Mouse (Mus musculus) frontal cortex, postnatal 10 days (tissue): Measurements from ENCODE around the gene Sema3a.

Experiments
- DNase-seq, 2 experiments: peaks; one replicate each; pipeline ENCODE4 v3.0.0; 2022; ENCODE audit warnings: low spot score in 2 of 2, mixed read lengths in 1 of 2

The Sema3a gene

DNA sequence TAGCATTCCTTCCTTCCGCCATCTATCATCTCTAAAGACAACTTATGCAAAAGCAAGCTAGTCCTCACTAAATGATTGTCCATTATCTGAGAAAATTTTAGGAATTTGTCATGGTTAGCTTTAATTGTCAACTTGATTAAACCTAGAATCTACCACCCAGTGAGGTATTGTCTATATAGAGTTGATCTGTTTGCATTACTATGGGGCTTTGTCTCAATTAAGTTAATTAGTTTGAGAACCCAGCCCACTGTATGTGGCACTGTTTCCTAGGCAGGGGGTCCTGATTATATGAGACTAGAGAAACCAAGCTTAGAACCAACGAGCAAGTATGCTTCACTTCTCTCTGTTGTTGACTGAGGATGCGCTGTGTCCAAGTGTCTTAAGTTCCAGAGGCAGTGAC is 194.9 kb downstream of the Sema3a start:
- DNase-seq: no peak

DNA sequence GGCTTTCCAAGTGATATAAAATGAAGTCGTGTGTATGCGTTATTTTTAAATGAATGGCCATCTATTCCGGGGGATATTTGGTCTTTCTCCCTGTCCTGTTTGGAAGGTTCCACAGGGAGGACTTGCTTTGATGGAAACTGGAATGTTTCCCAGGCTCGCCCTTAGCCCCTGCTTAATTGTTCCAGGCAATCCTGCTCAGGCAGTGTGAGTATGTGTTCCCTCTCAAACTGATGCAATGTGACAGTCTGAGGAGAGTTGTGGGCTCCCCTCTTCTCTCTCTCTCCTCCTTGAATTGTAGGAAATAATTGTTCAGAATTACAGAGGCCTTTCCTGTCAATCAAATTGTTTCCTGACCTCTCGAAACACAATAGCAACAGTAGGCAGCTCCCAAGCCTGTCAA is 202.1 kb downstream of the Sema3a start:
- no peak for DNase-seq

DNA sequence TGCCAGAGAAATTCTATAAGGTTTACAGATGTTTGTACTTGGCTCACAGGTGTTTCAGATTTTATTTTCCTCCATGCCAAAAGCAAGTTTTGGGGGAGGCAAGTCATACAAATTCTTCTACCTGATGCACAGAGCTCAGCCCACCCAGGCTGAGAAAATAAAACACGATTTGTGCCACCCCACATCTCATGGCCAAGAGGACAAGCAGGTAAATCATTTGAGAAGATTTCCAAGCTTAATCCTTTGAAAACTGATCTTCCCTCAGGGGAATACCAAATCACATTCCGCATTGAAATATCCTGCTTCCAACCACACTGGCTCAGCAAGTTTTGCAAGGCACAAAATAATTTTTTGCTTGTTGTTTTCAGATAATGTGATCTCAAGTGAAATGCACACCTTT is 206.2 kb downstream of the Sema3a start:
- DNase-seq: no peak

- no peak for DNase-seq
Observed at GRCm38 (mm10) chr5:13337665-13338064, 212.5 kb downstream of the Sema3a start.

- DNase-seq: no peak
Observed at GRCm38 (mm10) chr5:13347068-13347467, 221.9 kb downstream of the Sema3a start.

- DNase-seq: no peak
Observed at GRCm38 (mm10) chr5:13351611-13352010, 226.4 kb downstream of the Sema3a start.

- no peak for DNase-seq
Observed at GRCm38 (mm10) chr5:13352995-13353394, 227.8 kb downstream of the Sema3a start.

- no peak for DNase-seq
Observed at GRCm38 (mm10) chr5:13353539-13353938, 228.3 kb downstream of the Sema3a start.

GRCm38 (mm10) chr5:13354913-13355312 is 229.7 kb downstream of the Sema3a start:
- no peak for DNase-seq

DNA sequence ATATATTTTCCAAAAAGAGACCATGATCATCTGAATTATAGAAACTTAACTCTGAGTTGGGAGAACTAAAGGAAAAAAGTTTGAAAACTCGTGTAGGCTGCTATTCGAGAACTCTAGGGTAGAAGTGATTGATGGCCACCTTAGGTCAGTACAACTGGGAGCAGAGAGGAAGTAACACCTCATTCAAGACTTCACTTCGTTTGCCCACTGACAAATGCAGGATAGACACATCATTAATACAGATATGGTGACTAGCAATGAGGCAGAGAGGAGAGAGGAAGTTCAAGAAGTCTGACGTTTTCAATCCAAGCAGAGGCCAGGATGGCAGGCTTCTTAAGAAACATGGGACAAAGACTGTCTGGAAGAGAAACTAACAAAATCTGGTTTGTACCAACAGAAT is 233.6 kb downstream of the Sema3a start:
- DNase-seq: no peak

DNA sequence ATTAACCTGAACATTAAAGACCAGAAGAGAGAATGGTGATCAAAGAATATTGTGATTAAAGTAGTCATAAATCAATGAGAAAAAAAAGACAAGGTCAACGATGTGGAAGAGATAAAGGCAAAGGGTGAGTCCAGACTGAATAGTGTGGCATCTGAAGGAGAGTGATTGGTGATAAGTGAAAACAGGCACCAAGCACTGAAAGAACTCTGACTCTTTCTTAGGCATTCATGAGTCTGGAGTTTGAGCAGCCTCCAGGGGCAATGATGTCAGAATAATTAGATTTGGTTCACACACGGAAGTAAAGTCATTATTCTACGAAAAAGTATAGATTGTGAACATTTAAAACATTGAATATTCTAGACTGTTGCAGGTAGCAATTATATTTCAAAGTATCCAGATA is 235.5 kb downstream of the Sema3a start:
- DNase-seq: no peak

- no peak for DNase-seq
Observed at GRCm38 (mm10) chr5:13365108-13365507, 239.9 kb downstream of the Sema3a start.

GRCm38 (mm10) chr5:13379223-13379622 is 254.0 kb downstream of the Sema3a start:
- no peak for DNase-seq

GRCm38 (mm10) chr5:13384047-13384446 is 258.8 kb downstream of the Sema3a start:
- no peak for DNase-seq

- no peak for DNase-seq
Observed at GRCm38 (mm10) chr5:13384714-13385113, 259.5 kb downstream of the Sema3a start.

DNA sequence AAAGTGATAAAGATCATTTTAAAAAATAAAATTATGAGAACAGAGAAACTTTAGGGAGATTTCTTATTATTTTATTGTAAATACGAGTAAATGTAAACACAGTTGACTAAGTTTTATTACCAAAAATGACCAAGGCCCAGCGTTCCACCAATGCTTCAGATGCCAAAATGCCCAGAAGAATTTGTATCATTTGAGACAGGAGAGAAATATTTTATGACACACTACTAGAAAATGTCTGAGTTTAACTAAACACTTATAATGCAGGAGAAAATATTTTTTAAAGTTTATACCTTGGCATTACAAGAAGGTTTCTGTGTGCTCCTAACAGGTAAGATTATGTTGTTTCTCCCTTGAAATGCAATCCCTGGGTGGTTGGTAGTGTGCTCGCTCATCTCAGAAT is 261.4 kb downstream of the Sema3a start:
- DNase-seq: no peak

DNA sequence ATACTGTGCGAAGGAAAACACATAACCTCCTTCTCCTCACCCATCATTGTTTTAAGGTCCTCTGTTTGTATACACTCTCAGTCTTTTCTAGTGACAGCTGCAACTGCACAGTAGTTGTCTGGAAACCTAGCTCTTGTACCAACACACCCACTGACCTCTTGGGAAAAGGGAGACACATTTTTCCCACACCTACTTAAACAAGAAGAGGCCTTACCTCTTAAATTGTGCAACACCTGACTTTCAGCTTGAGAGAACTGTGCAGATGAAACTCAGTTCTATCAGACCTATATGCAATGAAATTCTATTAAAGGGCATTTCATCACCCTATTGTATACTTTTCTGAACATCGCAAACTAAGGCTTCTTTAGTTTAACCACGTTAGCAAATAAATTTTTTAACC is 262.5 kb downstream of the Sema3a start:
- no peak for DNase-seq

DNA sequence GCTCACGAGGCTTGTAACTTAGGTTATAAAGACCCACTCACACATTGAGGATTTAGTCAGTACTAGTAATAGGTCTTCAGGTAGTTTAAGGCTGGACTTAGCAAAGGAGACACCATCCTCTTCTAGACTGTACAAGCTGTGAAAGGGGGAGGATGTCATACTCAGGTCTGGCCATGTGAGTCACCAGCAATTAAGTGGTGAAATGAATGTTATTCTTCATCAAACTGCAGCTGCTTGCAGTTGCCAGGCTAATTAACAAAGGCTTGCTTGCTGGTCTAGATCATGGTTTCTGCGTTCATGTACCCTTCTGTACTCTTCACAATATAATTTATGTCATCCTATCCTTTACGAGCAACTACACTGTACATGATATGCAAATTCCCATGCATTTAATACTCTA is 264.8 kb downstream of the Sema3a start:
- no peak for DNase-seq

GRCm38 (mm10) chr5:13405432-13405831 is 280.2 kb downstream of the Sema3a start:
- no peak for DNase-seq

DNA sequence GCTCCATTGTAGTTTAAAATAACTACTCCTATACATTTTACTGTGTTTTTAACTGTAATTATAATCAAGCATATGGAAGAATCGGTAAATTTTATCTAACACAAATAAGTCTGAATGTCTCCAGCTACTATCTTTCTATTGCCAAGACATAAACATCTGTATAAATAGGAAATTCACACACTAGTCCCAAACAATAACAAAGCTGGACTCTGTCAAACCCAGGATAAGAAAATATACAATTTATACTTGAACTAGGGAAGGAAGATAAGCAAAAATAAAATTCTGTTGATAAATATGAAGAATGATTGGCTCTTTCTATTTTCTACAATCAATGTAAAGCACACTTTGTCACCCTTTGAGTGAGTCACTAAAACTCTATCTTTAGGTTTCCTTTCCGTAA is 280.9 kb downstream of the Sema3a start:
- DNase-seq: no peak

- no peak for DNase-seq
Observed at GRCm38 (mm10) chr5:13411920-13412319, 286.7 kb downstream of the Sema3a start.

GRCm38 (mm10) chr5:13413915-13414525 is 288.8 kb downstream of the Sema3a start:
- DNase-seq: no peak

DNA sequence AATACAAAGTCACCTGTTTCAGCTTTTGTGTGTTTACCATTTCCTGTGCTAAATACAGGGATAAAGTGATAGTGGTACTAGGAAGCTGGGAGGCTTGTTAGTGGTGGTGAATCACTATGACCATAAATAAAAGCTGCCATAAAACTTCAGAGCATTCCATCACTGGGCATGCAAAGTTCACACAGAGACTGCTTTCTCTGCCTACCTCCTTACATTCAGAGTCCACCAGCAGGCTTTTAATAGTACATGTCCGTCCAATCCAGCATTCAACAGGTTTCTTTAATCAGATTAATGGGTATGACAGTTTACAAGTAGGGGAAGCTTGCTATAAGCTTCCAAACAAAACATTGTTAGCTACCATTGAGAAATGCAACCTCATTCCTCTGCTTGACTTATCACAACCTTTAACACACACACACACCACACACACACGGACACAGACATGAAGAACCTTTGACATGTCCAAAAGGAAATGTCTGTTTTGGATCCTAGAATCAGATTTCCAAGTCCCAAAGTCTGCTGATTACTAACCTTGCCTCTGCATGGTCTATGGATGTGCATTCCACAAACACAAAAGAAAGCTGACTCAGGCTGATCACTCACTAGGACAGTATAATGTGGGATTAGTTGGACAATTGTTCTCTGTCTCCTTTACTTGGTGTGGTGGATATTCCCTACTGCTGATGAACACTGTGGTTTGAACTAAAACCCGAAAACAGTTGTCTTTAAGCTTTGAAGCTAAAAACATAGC is 291.9 kb downstream of the Sema3a start:
- DNase-seq: no peak
